32 mouse cellular contexts compared by ENCODE assay signal in the genomic region with DNA sequence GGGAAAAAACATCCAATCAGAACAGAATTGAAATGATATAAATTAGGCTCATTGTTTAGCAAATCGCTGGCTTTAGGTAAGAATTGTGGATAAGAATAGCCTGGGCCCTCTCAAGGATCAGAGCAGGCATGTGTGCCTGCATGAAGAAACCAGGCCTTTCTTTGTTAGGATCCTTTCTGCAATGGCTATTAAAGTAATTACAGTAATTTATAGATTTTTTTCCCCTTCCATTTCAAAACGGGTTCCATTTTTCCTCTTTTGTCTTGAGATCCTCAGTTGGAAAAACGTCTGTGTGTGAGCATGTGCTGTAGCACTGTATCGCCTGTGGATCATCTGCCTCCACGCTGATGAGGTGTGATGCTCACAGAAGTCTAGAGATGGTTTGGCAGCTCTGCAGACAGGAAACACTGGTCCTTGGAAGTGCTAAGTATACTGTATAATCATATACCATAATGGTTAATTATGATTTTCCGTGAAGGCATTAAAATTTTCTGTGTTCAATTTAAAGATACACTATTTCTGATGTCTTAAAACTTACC.
DNase-seq lines count a peak whose midpoint lies in the region; ATAC-seq lines count a peak whose summit lies in the region.
"Had no signal": no experiment of that assay in that cellular context is flagged by ENCODE, and none has a peak within 500 bp of the region (broad histone marks: within the 10 kb centered on the region; RNA-seq: fewer than 3 reads in every experiment).

No protein-coding gene starts in this region.

- no peaks in the 10 kb centered on the region for H3K27me3 ChIP-seq in forebrain, embryonic 12.5 days
- H3K27me3 ChIP-seq in forebrain, embryonic 11.5 days (ENCODE audit: control insufficient read depth, insufficient read depth, low read length), result no peaks in the 10 kb centered on the region
- no peaks in the 10 kb centered on the region for H3K27me3 ChIP-seq in limb, embryonic 13.5 days
- H3K27me3 ChIP-seq in limb, embryonic 10.5 days (ENCODE audit: low read depth, poor library complexity, severe bottlenecking), result no peaks in the 10 kb centered on the region
- H3K27me3 ChIP-seq in forebrain, embryonic 16.5 days (replicated peaks; ENCODE audit: control insufficient read depth, insufficient read depth, low read length), result no peaks in the 10 kb centered on the region
- no peaks in the 10 kb centered on the region for H3K27me3 ChIP-seq in midbrain, embryonic 10.5 days (ENCODE audit: low read depth, poor library complexity, severe bottlenecking)
- H3K27me3 ChIP-seq: CH12.LX; embryonic facial prominence, embryonic 13.5 days; heart, embryonic 12.5 days; heart, embryonic 15.5 days; hindbrain, embryonic 13.5 days; intestine, embryonic 15.5 days; Patski had no signal

- ATAC-seq in forebrain, embryonic 12.5 days (ENCODE audit: low FRiP score), result no peak
- ATAC-seq in forebrain, embryonic 11.5 days (replicated peaks; ENCODE audit: low FRiP score), result no peak
- ATAC-seq in limb, embryonic 13.5 days (ENCODE audit: low FRiP score, low read depth), result peak; percentile 73
- peak; percentile 62; the same call in 1 of the 2 replicates for ATAC-seq in forebrain, embryonic 16.5 days
- ATAC-seq: hindbrain, embryonic 16.5 days; intestine, embryonic 15.5 days; Patski had no signal

- no peaks in the 10 kb centered on the region for H3K9me3 ChIP-seq in forebrain, embryonic 12.5 days
- no peaks in the 10 kb centered on the region for H3K9me3 ChIP-seq in forebrain, embryonic 11.5 days (ENCODE audit: control insufficient read depth, low read length)
- H3K9me3 ChIP-seq in limb, embryonic 13.5 days, result no peaks in the 10 kb centered on the region
- H3K9me3 ChIP-seq in limb, embryonic 10.5 days (replicated peaks), result no peaks in the 10 kb centered on the region
- no peaks in the 10 kb centered on the region for H3K9me3 ChIP-seq in forebrain, embryonic 16.5 days (ENCODE audit: control insufficient read depth, low read length)
- no peaks in the 10 kb centered on the region for H3K9me3 ChIP-seq in midbrain, embryonic 10.5 days (replicated peaks)
- H3K9me3 ChIP-seq: embryonic facial prominence, embryonic 10.5 days; embryonic facial prominence, embryonic 13.5 days; G1E; heart, embryonic 12.5 days; heart, embryonic 15.5 days; hindbrain, embryonic 10.5 days; hindbrain, embryonic 13.5 days; intestine, embryonic 15.5 days had no signal

- H3K4me2 ChIP-seq in forebrain, embryonic 12.5 days, result no peak overlapping the region
- no peak overlapping the region for H3K4me2 ChIP-seq in forebrain, embryonic 11.5 days (ENCODE audit: low read depth, low read length, severe bottlenecking)
- no peak overlapping the region for H3K4me2 ChIP-seq in limb, embryonic 13.5 days (replicated peaks)
- no peak overlapping the region for H3K4me2 ChIP-seq in forebrain, embryonic 16.5 days (ENCODE audit: low read length)
- H3K4me2 ChIP-seq: embryonic facial prominence, embryonic 13.5 days; heart, embryonic 12.5 days; heart, embryonic 15.5 days; hindbrain, embryonic 13.5 days; intestine, embryonic 15.5 days had no signal

- no peak for DNase-seq in forebrain, embryonic 11.5 days (ENCODE audit: low spot score)
- DNase-seq in limb, embryonic 10.5 days (ENCODE audit: low spot score), result no peak
- peak; percentile 4 for DNase-seq in brain, adult 2 months (ENCODE audit: low read depth, low spot score)
- DNase-seq in midbrain, embryonic 10.5 days (ENCODE audit: low spot score), result no peak
- no peak for DNase-seq in retina, embryonic 14.5 days (ENCODE audit: low spot score)
- DNase-seq: adrenal gland, postnatal 10 days; adrenal gland, postnatal 36 days; cerebellum, adult 11-12 months; cerebellum, adult 8-10 months; cerebellum, postnatal 10 days; cerebellum, postnatal 36 days; embryo, embryonic 11 days; gastrocnemius, adult 2 months; gastrocnemius, postnatal 14 days; heart, adult 11 months; heart, postnatal 10 days; heart, postnatal 36 days had no signal

- H3K36me3 ChIP-seq in forebrain, embryonic 12.5 days (replicated peaks), result no peaks in the 10 kb centered on the region
- H3K36me3 ChIP-seq in forebrain, embryonic 11.5 days (ENCODE audit: control insufficient read depth, insufficient read depth, low read length), result no peaks in the 10 kb centered on the region
- H3K36me3 ChIP-seq in limb, embryonic 13.5 days, result no peaks in the 10 kb centered on the region
- no peaks in the 10 kb centered on the region for H3K36me3 ChIP-seq in limb, embryonic 10.5 days
- H3K36me3 ChIP-seq in forebrain, embryonic 16.5 days (ENCODE audit: control insufficient read depth, insufficient read depth), result no peaks in the 10 kb centered on the region
- no peaks in the 10 kb centered on the region for H3K36me3 ChIP-seq in midbrain, embryonic 10.5 days
- H3K36me3 ChIP-seq: embryonic facial prominence, embryonic 10.5 days; embryonic facial prominence, embryonic 13.5 days; G1E; heart, embryonic 12.5 days; heart, embryonic 15.5 days; hindbrain, embryonic 10.5 days; hindbrain, embryonic 13.5 days; intestine, embryonic 15.5 days had no signal

- no peaks in the 10 kb centered on the region for H3K4me1 ChIP-seq in forebrain, embryonic 12.5 days
- no peaks in the 10 kb centered on the region for H3K4me1 ChIP-seq in forebrain, embryonic 11.5 days (replicated peaks; ENCODE audit: control insufficient read depth, insufficient read depth, low read length)
- peaks cover 8% of the 10 kb centered on the region for H3K4me1 ChIP-seq in limb, embryonic 13.5 days
- H3K4me1 ChIP-seq in limb, embryonic 10.5 days, result no peaks in the 10 kb centered on the region
- peaks cover 7% of the 10 kb centered on the region for H3K4me1 ChIP-seq in forebrain, embryonic 16.5 days (replicated peaks; ENCODE audit: control insufficient read depth, insufficient read depth, low read length)
- H3K4me1 ChIP-seq in midbrain, embryonic 10.5 days, result no peaks in the 10 kb centered on the region
- H3K4me1 ChIP-seq: embryonic facial prominence, embryonic 10.5 days; heart, embryonic 12.5 days; heart, embryonic 15.5 days; hindbrain, embryonic 10.5 days; hindbrain, embryonic 13.5 days; intestine, embryonic 15.5 days had no signal

- no peak overlapping the region for H3K4me3 ChIP-seq in forebrain, embryonic 12.5 days (replicated peaks)
- H3K4me3 ChIP-seq in forebrain, embryonic 11.5 days (ENCODE audit: low read depth, low read length), result no peak overlapping the region
- H3K4me3 ChIP-seq in limb, embryonic 13.5 days, result no peak overlapping the region
- H3K4me3 ChIP-seq in limb, embryonic 10.5 days, result no peak overlapping the region
- no peak overlapping the region for H3K4me3 ChIP-seq in forebrain, embryonic 16.5 days (replicated peaks; ENCODE audit: low read length)
- no peak overlapping the region for H3K4me3 ChIP-seq in midbrain, embryonic 10.5 days
- H3K4me3 ChIP-seq: embryonic facial prominence, embryonic 10.5 days; embryonic facial prominence, embryonic 13.5 days; erythroblast, embryonic 14.5 days; gastrocnemius, adult 2 months; heart, embryonic 12.5 days; heart, embryonic 15.5 days; hindbrain, embryonic 10.5 days; hindbrain, embryonic 13.5 days; intestine, embryonic 15.5 days had no signal

- 62% methylated on average over 6 of the region's 6 CpGs for WGBS in forebrain, embryonic 12.5 days
- WGBS in forebrain, embryonic 11.5 days, result 72% methylated on average over 6 of the region's 6 CpGs
- 51% methylated on average over 6 of the region's 6 CpGs for WGBS in limb, embryonic 13.5 days
- WGBS in limb, embryonic 10.5 days, result 80% methylated on average over 6 of the region's 6 CpGs
- WGBS in forebrain, embryonic 16.5 days, result 31% methylated on average over 6 of the region's 6 CpGs
- 86% methylated on average over 6 of the region's 6 CpGs for WGBS in midbrain, embryonic 10.5 days

- H3K27ac ChIP-seq in forebrain, embryonic 12.5 days, result 0 out of 2 replicates have a peak overlapping the region, but pooled peaks have one; percentile 31
- H3K27ac ChIP-seq in forebrain, embryonic 11.5 days (ENCODE audit: low read depth, low read length), result no peak overlapping the region
- H3K27ac ChIP-seq in limb, embryonic 13.5 days, result no peak overlapping the region
- H3K27ac ChIP-seq in limb, embryonic 10.5 days, result no peak overlapping the region
- peak overlapping the region; percentile 37; the same call in 1 of the 2 replicates for H3K27ac ChIP-seq in forebrain, embryonic 16.5 days (ENCODE audit: low read length)
- H3K27ac ChIP-seq in midbrain, embryonic 10.5 days (replicated peaks), result no peak overlapping the region
- H3K27ac ChIP-seq: embryonic facial prominence, embryonic 10.5 days; embryonic facial prominence, embryonic 13.5 days; gastrocnemius, adult 2 months; heart, embryonic 15.5 days; hindbrain, embryonic 10.5 days; hindbrain, embryonic 13.5 days; intestine, embryonic 15.5 days had no signal

- no peak overlapping the region for H3K9ac ChIP-seq in forebrain, embryonic 12.5 days
- no peak overlapping the region for H3K9ac ChIP-seq in forebrain, embryonic 11.5 days (ENCODE audit: low read length)
- no peak overlapping the region for H3K9ac ChIP-seq in limb, embryonic 13.5 days
- no peak overlapping the region for H3K9ac ChIP-seq in forebrain, embryonic 16.5 days (replicated peaks; ENCODE audit: low read depth, low read length)
- H3K9ac ChIP-seq: embryonic facial prominence, embryonic 13.5 days; heart, embryonic 12.5 days; heart, embryonic 15.5 days; hindbrain, embryonic 13.5 days; intestine, embryonic 15.5 days had no signal

Comparison
In these comparisons a context has a peak if more than half of its experiments do, and no peak if none do; other contexts are left out.
1. ATAC-seq: peak in limb, embryonic 13.5 days (single experiment) and forebrain, embryonic 16.5 days (single experiment); none in forebrain, embryonic 12.5 days (single experiment) and forebrain, embryonic 11.5 days (single experiment).
2. H3K27ac ChIP-seq: peak in forebrain, embryonic 12.5 days (single experiment) and forebrain, embryonic 16.5 days (single experiment); none in forebrain, embryonic 11.5 days (single experiment), limb, embryonic 13.5 days (single experiment), limb, embryonic 10.5 days (single experiment) and midbrain, embryonic 10.5 days (single experiment).